Mouse (Mus musculus) megakaryocyte, embryonic 14.5 days (primary cell): ENCODE measurements at regions not wholly inside any gene's neighbourhood (a gene's known extent, or its start where the extent isn't known, plus 50 kb on each side); places are given as distances from the start of the nearest gene placed in this dataset.

ENCODE experiments used
- H3K27me3 ChIP-seq: replicated peaks from 2 replicates; pipeline ENCODE3; 2012; ENCODE audit warnings: inconsistent platforms
- H3K36me3 ChIP-seq: replicated peaks from 2 replicates; pipeline ENCODE3; 2012; ENCODE audit warnings: low read length, inconsistent platforms, mixed read lengths
- H3K4me1 ChIP-seq: 2 replicates; pipeline ENCODE4 v1.6.1; 2012; ENCODE audit warnings: inconsistent platforms
- H3K4me3 ChIP-seq: replicated peaks from 2 replicates; pipeline ENCODE3; 2012; ENCODE audit warnings: moderate library complexity, mild to moderate bottlenecking, inconsistent platforms
- H3K9me3 ChIP-seq: 2 replicates; pipeline ENCODE4 v1.6.1; 2012; ENCODE audit warnings: inconsistent platforms
- FLI1 ChIP-seq: IDR thresholded peaks from 2 replicates; pipeline ENCODE4 v1.6.1; 2012; ENCODE audit warnings: low read length, inconsistent platforms, mixed read lengths
- GATA1 ChIP-seq: IDR thresholded peaks from 3 replicates; pipeline ENCODE4 v1.6.1; 2012; ENCODE audit warnings: mixed read lengths, low read length, inconsistent platforms, borderline replicate concordance

DNA sequence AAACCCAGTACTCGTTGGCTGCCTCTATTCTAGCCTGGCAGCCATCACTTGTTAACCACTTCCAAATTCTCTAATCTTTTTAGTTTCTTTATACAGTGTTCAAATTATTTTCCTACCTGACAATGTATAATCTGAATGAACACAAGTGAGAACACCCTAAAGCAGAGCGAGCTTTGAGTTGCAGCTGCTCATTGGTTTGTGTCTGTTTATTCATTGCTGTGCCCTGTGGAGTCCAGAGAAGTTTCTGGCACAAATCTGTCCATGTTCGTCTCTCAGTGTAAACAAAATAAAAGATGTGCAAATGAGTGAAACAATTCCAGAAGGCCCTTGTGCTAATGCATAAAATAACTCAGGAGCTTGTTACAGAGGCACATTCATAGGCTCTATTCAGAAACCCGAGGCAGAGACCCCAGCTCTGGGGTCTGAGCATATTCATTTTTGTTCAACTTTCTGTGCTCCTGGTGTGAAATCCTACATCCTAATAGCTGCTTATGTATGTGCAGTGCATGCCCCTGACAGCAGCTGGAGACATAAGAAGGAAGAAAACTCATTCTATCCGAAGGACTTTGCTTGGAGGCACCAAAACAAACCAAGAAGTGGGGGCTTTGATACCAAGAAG is 469.5 kb upstream of the Kdm8 start:
- Histone ChIP-seq H3K4me1 (no peaks in the 10 kb centered on the region), H3K36me3 (no peaks in the 10 kb centered on the region), H3K4me3 (no peak overlapping the region), H3K27me3 (no peaks in the 10 kb centered on the region), H3K9me3 (no peaks in the 10 kb centered on the region)
- TF ChIP-seq FLI1 (no peak), GATA1 (no peak)

DNA sequence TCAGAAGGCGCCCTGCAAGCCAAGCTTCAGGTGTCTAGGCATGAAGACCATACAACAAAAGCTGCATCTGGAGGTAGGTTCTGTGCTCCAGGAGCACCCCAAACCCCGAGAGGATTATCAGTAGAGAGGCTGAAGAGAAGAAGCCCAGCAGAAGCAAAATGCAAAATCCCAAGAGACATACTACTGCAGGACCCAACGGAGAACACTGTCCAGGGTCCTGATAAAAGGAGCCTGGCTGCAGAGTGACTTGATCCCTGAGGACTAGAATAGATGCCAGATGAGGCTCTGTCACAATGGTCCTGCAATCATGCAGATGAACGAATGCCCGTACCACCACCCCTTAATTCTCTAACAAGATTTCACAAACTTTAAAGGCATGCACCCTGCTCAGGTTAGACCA is 455.0 kb upstream of the Kdm8 start:
- Histone ChIP-seq H3K9me3 (peaks cover 4% of the 10 kb centered on the region; the same call in 1 of the 2 replicates), H3K36me3 (no peaks in the 10 kb centered on the region), H3K4me3 (no peak overlapping the region), H3K4me1 (no peaks in the 10 kb centered on the region), H3K27me3 (no peaks in the 10 kb centered on the region)
- TF ChIP-seq FLI1 (no peak), GATA1 (no peak)

DNA sequence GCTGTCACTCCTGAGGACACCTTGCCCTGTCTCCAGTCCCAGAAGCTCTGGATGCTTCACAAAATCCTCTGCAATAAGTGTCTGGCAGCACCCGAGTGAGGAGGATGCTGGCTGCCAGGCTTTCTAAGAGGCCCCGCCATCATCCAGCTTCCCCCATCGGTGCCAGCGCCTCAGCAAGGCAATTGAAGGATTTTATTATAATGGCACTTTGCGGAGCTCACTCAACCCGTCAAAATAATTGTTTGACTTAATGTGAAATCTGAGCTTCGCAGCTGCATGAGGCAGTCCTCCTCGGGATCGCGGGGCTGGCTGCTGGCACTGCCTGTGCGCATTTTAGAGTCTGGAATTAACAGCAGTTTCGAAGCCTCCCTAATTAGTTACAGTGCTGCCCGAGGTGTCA is 453.8 kb upstream of the Kdm8 start:
- Histone ChIP-seq H3K4me1 (no peaks in the 10 kb centered on the region), H3K27me3 (no peaks in the 10 kb centered on the region), H3K4me3 (no peak overlapping the region), H3K36me3 (no peaks in the 10 kb centered on the region), H3K9me3 (peaks cover 6% of the 10 kb centered on the region)
- TF ChIP-seq GATA1 = no peak
- no peak for TF ChIP-seq FLI1

DNA sequence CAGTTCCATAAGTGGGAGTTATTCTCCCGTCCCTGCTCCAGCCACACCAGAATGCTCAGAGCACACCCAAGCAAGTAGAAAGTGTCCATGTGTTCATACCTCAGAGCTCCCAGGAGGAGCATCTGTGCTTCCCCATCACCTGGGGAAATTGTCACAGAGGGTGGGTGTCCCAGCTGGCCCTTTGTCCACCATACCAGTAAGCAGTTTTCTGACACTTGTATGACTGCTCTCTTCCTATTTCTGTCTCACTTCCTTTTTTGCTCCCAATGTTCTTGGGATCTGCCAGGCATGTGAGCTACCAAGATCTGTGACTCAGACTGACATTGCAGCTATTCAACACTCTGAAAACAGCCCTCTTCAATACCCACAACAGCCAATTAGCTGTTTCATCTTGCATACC is 447.9 kb upstream of the Kdm8 start:
- no peaks in the 10 kb centered on the region for H3K27me3 ChIP-seq
- peaks cover 13% of the 10 kb centered on the region for H3K9me3 ChIP-seq
- TF ChIP-seq GATA1 (no peak), FLI1 (no peak)
- no peaks in the 10 kb centered on the region for H3K4me1 ChIP-seq
- no peaks in the 10 kb centered on the region for H3K36me3 ChIP-seq
- H3K4me3 ChIP-seq = no peak overlapping the region

DNA sequence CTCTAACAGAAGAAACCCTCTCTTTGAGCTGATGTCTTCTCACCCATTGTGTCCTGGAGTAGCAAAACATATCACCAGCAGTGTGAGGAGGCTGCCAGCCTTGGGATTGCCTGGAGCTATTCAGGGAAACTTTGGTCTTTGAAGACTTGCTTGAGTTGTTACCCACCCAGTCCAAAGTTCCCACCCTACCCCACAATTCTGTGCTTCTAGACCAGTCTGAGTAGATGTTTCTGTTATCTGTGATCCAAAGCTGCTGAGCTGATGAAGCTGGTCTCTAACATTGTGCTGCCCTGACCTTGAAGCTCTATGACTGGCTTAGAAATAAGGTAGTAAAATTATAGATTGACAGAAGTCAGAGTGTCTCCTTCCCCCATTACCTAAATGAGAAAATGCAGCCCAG is 443.8 kb upstream of the Kdm8 start:
- Histone ChIP-seq H3K36me3 (no peaks in the 10 kb centered on the region), H3K9me3 (peaks cover 12% of the 10 kb centered on the region), H3K4me1 (no peaks in the 10 kb centered on the region), H3K27me3 (no peaks in the 10 kb centered on the region), H3K4me3 (no peak overlapping the region)
- no peak for TF ChIP-seq FLI1
- TF ChIP-seq GATA1 = no peak

DNA sequence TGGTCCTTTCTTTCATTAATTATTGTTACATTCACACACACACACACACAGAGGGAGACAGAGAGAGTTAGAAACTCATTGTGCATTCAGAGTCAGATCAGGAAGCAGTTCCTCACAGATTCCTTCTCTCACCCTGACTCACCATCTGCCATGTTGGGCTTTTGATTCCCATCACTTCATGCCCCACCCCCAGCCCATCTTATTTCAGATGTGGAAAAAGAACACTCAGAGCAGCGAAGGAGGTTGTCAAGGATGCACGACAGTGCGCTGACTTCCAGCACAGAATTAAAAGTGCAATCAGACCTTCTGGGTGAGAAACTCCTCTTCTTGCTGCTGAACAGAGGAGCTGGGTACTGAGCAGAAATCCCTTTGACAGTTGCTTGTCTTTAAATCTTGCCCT is 438.8 kb upstream of the Kdm8 start:
- no peak for TF ChIP-seq GATA1
- no peak for TF ChIP-seq FLI1
- H3K36me3 ChIP-seq = no peaks in the 10 kb centered on the region
- no peak overlapping the region for H3K4me3 ChIP-seq
- H3K9me3 ChIP-seq = no peaks in the 10 kb centered on the region
- H3K27me3 ChIP-seq = no peaks in the 10 kb centered on the region
- H3K4me1 ChIP-seq = no peaks in the 10 kb centered on the region

DNA sequence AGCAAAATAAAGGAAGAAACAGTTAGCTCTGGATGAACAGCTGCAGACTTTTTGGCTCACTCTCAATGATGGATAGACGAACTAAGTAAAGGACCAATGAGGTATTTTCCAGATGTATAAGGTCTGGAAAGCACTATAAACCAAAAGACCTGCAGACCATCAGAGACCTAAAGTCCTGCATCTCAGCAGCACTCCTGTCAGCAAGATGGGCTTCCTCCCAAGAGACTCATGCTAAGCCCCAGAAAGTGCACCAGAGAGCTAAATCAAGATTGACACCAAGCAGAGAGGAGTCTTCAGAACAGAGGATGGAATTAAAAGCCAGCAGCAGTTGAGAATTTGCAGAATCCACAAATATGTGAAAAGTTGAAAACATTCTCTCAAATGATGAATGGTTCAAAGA is 425.2 kb upstream of the Kdm8 start:
- Histone ChIP-seq H3K36me3 (no peaks in the 10 kb centered on the region), H3K4me3 (no peak overlapping the region), H3K9me3 (peaks cover 9% of the 10 kb centered on the region; the same call in 1 of the 2 replicates), H3K4me1 (no peaks in the 10 kb centered on the region), H3K27me3 (no peaks in the 10 kb centered on the region)
- TF ChIP-seq GATA1 (no peak), FLI1 (no peak)

DNA sequence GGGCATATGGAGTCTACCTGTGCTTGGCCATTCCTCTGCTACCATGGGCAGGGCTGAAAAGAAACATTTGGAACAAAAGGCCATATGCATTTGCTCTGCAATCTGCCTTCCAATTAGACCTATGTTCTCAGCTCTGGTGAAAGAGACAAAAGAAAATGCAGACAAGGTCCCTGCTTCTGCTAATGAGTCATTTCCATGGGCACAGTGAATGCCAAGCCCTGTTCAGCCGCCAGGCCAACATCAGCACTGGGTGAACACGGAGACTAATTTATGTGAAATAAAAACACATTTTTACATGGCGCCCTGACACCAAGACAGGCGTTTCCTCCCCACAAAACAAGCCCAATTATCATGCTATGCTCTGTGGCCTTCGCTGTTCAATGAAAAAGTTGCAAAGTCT is 419.5 kb upstream of the Kdm8 start:
- no peaks in the 10 kb centered on the region for H3K36me3 ChIP-seq
- no peak for TF ChIP-seq FLI1
- TF ChIP-seq GATA1 = no peak
- H3K9me3 ChIP-seq = peaks cover 13% of the 10 kb centered on the region
- H3K4me1 ChIP-seq = no peaks in the 10 kb centered on the region
- no peak overlapping the region for H3K4me3 ChIP-seq
- H3K27me3 ChIP-seq = no peaks in the 10 kb centered on the region

DNA sequence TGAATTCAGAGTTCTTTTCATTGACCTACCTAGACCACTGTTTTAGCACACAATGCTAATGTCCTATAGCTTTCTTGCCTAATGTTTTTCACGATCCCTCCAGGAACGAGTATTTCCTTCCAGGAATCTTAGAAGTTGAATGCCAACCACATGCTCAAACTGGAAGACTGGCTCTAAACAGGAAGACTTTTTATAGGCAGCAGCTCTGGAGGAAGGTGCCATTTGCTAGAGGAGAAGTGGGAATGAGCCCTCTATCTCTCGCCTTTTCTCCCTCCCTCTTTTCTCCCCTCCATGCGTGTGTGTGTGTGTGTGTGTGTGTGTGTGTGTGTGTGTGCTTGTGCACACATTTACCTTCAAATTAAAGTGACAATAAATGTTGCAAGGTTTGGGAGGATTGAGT is 410.7 kb upstream of the Kdm8 start:
- TF ChIP-seq FLI1 (no peak), GATA1 (no peak)
- no peak overlapping the region for H3K4me3 ChIP-seq

DNA sequence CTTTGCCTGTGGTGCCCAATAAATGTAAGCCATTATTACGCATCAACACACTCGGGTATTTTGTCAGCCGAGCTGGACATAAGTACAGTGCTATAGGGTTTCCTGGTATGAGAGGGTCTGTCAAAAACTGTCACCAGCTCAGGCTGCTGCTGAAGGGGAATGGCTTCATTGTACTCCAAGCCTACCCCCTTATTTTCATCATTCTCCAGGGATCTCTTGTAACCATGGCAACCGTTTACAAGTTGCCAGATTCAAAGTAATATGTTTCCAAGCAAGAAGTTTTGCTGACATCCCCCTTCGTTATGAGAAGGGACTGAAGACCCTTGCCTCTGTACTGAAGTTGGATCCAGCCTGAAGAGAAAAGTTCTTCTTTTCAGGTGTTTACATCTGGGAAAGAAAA is 410.3 kb upstream of the Kdm8 start:
- H3K36me3 ChIP-seq = no peaks in the 10 kb centered on the region
- no peaks in the 10 kb centered on the region for H3K27me3 ChIP-seq
- TF ChIP-seq FLI1 = no peak
- TF ChIP-seq GATA1 = no peak
- no peak overlapping the region for H3K4me3 ChIP-seq
- H3K4me1 ChIP-seq = no peaks in the 10 kb centered on the region
- H3K9me3 ChIP-seq = peaks cover under 1% of the 10 kb centered on the region

More for the DNA sequence above, 410.7 kb upstream of the Kdm8 start:
- no peaks in the 10 kb centered on the region for H3K4me1 ChIP-seq
- no peaks in the 10 kb centered on the region for H3K27me3 ChIP-seq
- peaks cover 4% of the 10 kb centered on the region for H3K9me3 ChIP-seq
- H3K36me3 ChIP-seq = no peaks in the 10 kb centered on the region

DNA sequence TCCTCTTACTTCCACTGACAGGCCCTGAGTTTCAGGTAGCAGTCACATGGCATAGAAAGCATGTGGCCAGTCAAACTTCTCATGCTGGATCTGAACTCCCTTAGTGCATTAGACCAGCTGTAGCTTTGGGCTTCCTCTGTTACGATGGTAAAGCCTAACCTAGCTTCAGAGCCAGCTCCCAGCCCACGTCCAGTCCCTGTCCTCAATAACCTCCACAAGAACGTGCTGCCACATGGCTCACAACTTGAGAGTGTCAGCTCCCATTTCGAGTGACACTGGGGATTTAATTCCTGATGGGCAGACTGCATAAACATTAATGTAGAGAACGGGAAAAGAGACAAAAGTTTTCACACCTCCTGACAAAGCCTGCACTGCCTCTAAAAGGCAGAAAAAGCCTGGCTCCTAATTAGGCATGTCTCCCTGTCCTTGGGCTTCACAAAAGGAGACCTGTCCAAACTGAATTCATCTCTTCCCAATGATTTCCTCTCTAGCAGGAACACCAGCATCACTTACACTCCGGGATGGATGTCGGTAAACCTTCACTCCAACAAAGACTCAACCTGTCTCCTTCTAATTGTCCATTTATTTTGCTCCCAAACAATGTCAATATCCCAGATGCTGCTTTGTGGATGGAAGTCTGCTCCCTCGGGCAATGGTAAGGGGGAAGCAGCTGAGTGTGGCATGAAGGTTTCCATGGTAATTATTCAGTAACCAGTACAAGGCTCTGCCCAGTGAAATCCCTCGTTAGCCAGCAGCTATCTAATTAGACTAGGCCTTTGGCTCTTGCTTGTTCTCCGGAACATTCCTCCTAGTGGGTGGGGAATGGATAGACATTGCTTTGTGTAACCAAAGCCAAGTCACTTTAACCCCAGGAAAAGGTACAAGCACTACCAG is 408.1 kb upstream of the Kdm8 start:
- no peaks in the 10 kb centered on the region; the same call in 1 of the 2 replicates for H3K9me3 ChIP-seq
- H3K4me3 ChIP-seq = no peak overlapping the region
- H3K4me1 ChIP-seq = no peaks in the 10 kb centered on the region
- TF ChIP-seq GATA1 (no peak), FLI1 (no peak)
- H3K27me3 ChIP-seq = no peaks in the 10 kb centered on the region
- no peaks in the 10 kb centered on the region for H3K36me3 ChIP-seq
